Mouse (Mus musculus) bone marrow macrophage, adult 2 months (primary cell): ENCODE data around the gene Itsn1.

ENCODE experiments used
- CTCF ChIP-seq: IDR thresholded peaks from 2 replicates; pipeline ENCODE4 v1.5.1; 2012; ENCODE audit warnings: low read depth, mild to moderate bottlenecking, low read length, moderate library complexity
- POLR2A ChIP-seq: IDR thresholded peaks from 2 replicates; pipeline ENCODE4 v1.6.1; 2012; ENCODE audit warnings: mild to moderate bottlenecking, low read depth, low read length, borderline replicate concordance

- TF ChIP-seq CTCF (0 out of 2 replicates have a peak, but pooled peaks have one; percentile 7), POLR2A (no peak)
Observed at GRCm38 (mm10) chr16:91848505-91848904, 119.4 kb downstream of the Itsn1 start.
